Mouse (Mus musculus): ENCODE results near the gene Edem3.

Edem3 gene

DNA sequence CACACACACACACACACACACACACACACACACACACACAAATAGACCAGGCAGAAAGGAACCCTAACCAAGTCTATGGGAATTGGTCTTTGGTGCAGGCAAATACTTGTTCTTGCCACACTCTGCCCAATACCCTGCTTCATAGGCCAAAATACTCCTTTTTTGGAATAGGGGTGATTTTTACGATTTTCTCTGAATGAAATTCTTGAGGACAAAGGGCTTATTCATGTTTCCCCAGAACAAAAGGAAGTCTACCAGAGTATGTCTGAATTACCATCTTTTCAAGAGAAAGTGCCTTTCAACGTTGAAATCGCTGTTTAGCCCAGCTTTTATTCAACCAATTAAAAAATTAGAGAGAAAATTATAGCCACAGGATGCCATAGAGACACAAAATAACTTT, 96.8 kb downstream of the Edem3 start:
- Histone ChIP-seq H3K27me3 (ENCODE audit: insufficient read depth, low read length) (no peaks in the 10 kb centered on the region; the same call in 1 of the 2 replicates), H3K4me1 (replicated peaks; ENCODE audit: low read depth, low read length) (peaks cover 10% of the 10 kb centered on the region), H3K4me3 (replicated peaks; ENCODE audit: low read length) (no peak overlapping the region), H3K36me3 (ENCODE audit: insufficient read depth, low read length) (no peaks in the 10 kb centered on the region), H3K9me3 (ENCODE audit: low read length) (no peaks in the 10 kb centered on the region)
- TF ChIP-seq POU5F1 (IDR thresholded peaks at IDR 0.05; ENCODE audit: borderline replicate concordance, low read length) (no peak), CTCF (conservative IDR thresholded peaks at IDR 0.05; ENCODE audit: low read length) (no peak), NANOG (IDR thresholded peaks at IDR 0.05; ENCODE audit: borderline replicate concordance, low read length) (no peak)

DNA sequence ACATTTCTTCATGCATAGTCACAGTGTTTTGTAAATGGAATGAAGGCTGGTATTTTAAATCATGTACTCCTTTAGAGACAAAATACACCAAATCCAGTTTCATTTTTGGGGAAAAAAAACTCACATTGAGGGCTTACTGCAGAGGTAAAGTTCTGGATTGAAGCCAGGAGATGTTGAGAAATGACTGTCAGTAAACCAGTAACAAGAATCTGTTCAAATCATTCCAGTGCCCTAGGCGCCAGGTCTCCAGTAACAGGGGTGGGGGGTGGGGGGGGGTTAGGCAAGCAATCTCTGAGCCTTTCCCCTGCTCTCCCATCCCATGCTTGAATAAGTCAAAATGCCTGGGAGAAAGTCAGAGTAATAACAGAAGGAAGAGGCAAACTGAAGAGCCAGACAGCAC, 100.4 kb downstream of the Edem3 start:
- H3K27me3 ChIP-seq (ENCODE audit: insufficient read depth, low read length): no peaks in the 10 kb centered on the region
- no peak for TF ChIP-seq CTCF (conservative IDR thresholded peaks at IDR 0.05; ENCODE audit: low read length)
- TF ChIP-seq NANOG (IDR thresholded peaks at IDR 0.05; ENCODE audit: borderline replicate concordance, low read length): no peak
- no peak for TF ChIP-seq POU5F1 (IDR thresholded peaks at IDR 0.05; ENCODE audit: borderline replicate concordance, low read length)
- H3K4me3 ChIP-seq (replicated peaks; ENCODE audit: low read length): no peak overlapping the region
- no peaks in the 10 kb centered on the region for H3K9me3 ChIP-seq (ENCODE audit: low read length)
- no peaks in the 10 kb centered on the region for H3K4me1 ChIP-seq (replicated peaks; ENCODE audit: low read depth, low read length)
- H3K36me3 ChIP-seq (ENCODE audit: insufficient read depth, low read length): no peaks in the 10 kb centered on the region

DNA sequence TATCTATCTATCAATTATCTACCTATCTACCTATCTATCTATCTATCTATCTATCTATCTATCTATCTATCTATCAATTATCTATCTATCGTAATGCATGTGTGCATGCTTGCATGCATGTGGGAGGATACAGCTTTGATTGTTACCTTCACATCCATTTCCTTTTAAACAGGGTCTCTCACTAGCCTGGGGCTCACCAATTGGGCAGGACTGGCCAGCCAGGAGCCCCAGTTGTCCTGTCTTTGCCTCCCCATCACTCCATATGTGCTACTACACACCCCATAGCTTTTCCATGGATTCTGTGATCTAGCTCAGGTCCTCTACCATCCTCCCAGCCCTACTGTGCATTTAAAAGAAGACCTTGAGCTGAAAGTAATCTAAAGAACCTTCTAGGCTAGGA, 103.3 kb downstream of the Edem3 start:
- Histone ChIP-seq H3K27me3 (ENCODE audit: insufficient read depth, low read length) (0 out of 2 replicates have a peak, but pooled peaks cover 7% of the 10 kb centered on the region), H3K4me3 (replicated peaks; ENCODE audit: low read length) (no peak overlapping the region), H3K9me3 (ENCODE audit: low read length) (no peaks in the 10 kb centered on the region), H3K4me1 (replicated peaks; ENCODE audit: low read depth, low read length) (peaks cover 15% of the 10 kb centered on the region), H3K36me3 (ENCODE audit: insufficient read depth, low read length) (no peaks in the 10 kb centered on the region)
- TF ChIP-seq NANOG (IDR thresholded peaks at IDR 0.05; ENCODE audit: borderline replicate concordance, low read length): no peak

DNA sequence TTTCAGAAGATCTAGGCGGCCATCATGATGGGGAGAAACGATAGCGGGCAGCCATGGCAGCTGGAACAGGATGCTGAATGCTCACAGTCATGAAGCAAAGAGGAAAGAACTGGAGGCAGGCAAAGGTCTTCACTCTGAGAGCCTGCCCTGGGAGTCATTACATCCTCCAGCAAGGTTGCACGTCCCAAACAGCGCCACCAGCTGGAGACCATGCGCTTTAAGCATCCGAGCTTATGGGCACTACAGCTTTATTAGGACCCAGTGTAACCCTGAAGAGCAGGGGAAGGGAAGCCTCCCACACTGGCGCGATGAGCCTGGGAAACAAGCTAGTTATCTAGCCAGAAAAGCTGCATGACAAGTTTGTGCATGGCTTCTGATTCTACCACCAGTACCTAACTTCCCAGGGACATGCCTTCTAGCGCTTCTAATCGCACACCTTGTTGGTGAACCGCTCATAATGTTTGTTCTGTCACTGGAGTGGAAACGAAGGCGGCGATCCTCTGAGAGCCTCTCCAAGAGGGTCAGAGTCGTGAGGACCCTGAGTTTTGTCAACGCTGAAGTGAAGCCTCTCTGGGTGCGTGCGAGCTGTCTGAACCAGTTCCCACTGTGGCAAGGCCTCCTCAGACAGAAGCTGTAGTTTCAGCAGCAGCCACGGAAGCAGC, 106.3 kb downstream of the Edem3 start:
- TF ChIP-seq CTCF (conservative IDR thresholded peaks at IDR 0.05; ENCODE audit: low read length) (peak; percentile 82), POU5F1 (IDR thresholded peaks at IDR 0.05; ENCODE audit: borderline replicate concordance, low read length) (no peak)
- 0 out of 2 replicates have a peak, but pooled peaks cover 11% of the 10 kb centered on the region for H3K27me3 ChIP-seq (ENCODE audit: insufficient read depth, low read length)
- H3K4me3 ChIP-seq (replicated peaks; ENCODE audit: low read length): no peak overlapping the region
- peaks cover 31% of the 10 kb centered on the region for H3K4me1 ChIP-seq (replicated peaks; ENCODE audit: low read depth, low read length)
- H3K36me3 ChIP-seq (ENCODE audit: insufficient read depth, low read length): no peaks in the 10 kb centered on the region
- no peaks in the 10 kb centered on the region for H3K9me3 ChIP-seq (ENCODE audit: low read length)

DNA sequence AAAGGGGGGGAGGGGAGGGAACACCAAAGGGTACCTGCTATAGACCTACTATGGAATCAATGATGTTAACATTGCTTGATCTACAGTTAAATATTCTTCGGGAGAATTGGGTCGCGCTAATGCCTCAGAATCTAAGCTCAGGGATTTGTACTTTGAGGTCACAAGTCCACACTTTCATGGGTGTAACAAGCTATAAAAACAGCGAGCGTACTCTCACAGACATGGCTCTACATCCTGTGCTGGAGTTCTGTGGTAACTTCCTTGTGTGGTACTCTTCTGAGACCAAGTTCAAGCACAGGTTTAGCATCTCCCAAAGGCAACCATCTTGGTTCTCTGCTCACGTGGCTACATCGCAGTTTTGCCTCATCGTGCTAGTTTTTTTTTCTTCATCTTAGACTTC, 106.9 kb downstream of the Edem3 start:
- TF ChIP-seq POU5F1 (IDR thresholded peaks at IDR 0.05; ENCODE audit: borderline replicate concordance, low read length) (no peak), CTCF (conservative IDR thresholded peaks at IDR 0.05; ENCODE audit: low read length) (no peak), NANOG (IDR thresholded peaks at IDR 0.05; ENCODE audit: borderline replicate concordance, low read length) (no peak)
- no peaks in the 10 kb centered on the region for H3K36me3 ChIP-seq (ENCODE audit: insufficient read depth, low read length)
- 0 out of 2 replicates have a peak, but pooled peaks cover 11% of the 10 kb centered on the region for H3K27me3 ChIP-seq (ENCODE audit: insufficient read depth, low read length)
- no peaks in the 10 kb centered on the region for H3K9me3 ChIP-seq (ENCODE audit: low read length)
- H3K4me1 ChIP-seq (replicated peaks; ENCODE audit: low read depth, low read length): peaks cover 31% of the 10 kb centered on the region
- H3K4me3 ChIP-seq (replicated peaks; ENCODE audit: low read length): no peak overlapping the region

DNA sequence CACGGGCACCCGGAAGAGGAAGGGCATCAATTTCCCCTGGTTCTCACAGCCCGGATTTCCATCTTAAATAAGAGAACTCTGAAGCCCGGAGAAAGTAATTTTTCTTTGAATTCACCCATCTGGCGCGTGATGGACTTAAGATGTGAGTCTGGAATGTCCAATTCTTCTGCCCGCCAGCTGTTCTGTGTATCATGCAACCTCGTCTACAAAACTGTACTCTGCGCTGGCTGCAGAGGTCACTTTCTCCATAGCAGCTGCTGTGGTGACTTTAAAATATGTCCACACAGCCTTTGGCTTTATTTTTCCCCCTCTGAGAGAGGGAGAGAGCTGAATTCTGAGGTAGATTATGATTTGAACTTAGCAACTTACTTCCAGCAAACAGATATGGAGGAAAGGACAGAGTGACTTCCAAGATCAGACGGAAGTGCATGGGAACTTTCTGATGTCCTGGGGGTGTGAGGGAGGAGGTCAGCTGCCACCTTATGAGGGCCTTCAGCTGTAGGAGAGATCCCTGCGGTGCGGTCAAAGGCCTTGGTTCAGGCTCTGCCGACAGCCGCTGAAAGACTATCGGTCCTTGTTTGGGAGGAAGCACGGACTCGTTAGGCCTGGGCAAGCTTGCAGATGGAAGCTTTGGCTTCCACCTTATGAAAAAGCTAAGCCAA, 108.1 kb downstream of the Edem3 start:
- H3K4me1 ChIP-seq (replicated peaks; ENCODE audit: low read depth, low read length): peaks cover 31% of the 10 kb centered on the region
- H3K9me3 ChIP-seq (ENCODE audit: low read length): no peaks in the 10 kb centered on the region
- 0 out of 2 replicates have a peak, but pooled peaks cover 11% of the 10 kb centered on the region for H3K27me3 ChIP-seq (ENCODE audit: insufficient read depth, low read length)
- no peaks in the 10 kb centered on the region for H3K36me3 ChIP-seq (ENCODE audit: insufficient read depth, low read length)
- TF ChIP-seq NANOG (IDR thresholded peaks at IDR 0.05; ENCODE audit: borderline replicate concordance, low read length) (no peak), POU5F1 (IDR thresholded peaks at IDR 0.05; ENCODE audit: borderline replicate concordance, low read length) (no peak), CTCF (conservative IDR thresholded peaks at IDR 0.05; ENCODE audit: low read length) (no peak)
- peak overlapping the region; percentile 23; the same call in 1 of the 2 replicates for H3K4me3 ChIP-seq (replicated peaks; ENCODE audit: low read length)

DNA sequence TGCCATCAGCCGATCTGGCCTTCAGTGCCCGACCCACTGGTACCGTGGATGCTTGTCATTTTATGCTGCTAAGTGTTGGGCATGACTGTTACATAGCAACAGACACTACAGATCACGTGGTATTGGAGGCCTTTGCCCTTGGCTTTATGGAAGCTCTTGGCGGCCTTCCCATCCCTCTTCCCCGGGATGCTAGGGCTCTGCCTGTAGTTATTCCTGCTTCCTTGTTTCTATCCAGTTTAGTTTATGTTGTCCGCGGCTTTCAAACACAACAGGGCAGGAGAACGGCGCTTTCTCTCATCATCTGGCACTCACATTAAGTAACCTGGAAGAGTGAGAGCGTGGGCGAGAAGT, 108.6 kb downstream of the Edem3 start:
- no peak for TF ChIP-seq CTCF (conservative IDR thresholded peaks at IDR 0.05; ENCODE audit: low read length)
- no peak for TF ChIP-seq POU5F1 (IDR thresholded peaks at IDR 0.05; ENCODE audit: borderline replicate concordance, low read length)
- no peak for TF ChIP-seq NANOG (IDR thresholded peaks at IDR 0.05; ENCODE audit: borderline replicate concordance, low read length)
- Histone ChIP-seq H3K4me3 (replicated peaks; ENCODE audit: low read length) (peak overlapping the region; percentile 23; the same call in 1 of the 2 replicates), H3K27me3 (ENCODE audit: insufficient read depth, low read length) (0 out of 2 replicates have a peak, but pooled peaks cover 11% of the 10 kb centered on the region), H3K9me3 (ENCODE audit: low read length) (no peaks in the 10 kb centered on the region), H3K4me1 (replicated peaks; ENCODE audit: low read depth, low read length) (peaks cover 31% of the 10 kb centered on the region), H3K36me3 (ENCODE audit: insufficient read depth, low read length) (no peaks in the 10 kb centered on the region)

DNA sequence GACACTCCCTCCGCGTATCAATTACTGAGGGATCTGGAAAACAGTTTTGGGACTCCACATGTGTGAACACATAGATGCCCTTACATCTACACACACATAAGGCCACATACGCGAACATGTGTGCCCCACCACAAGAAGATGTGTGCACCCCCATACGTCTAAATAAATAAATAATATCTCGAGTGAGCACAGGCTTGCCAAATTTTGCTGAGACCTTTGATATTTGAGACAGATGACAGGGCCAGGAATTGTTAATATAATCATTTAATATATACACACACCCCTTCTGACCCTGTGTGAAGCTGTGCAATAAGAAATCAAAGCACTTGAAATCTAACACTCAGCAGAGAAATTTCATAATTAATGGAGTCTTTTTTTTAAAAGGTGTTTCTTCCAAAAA, 109.2 kb downstream of the Edem3 start:
- 0 out of 2 replicates have a peak, but pooled peaks cover 11% of the 10 kb centered on the region for H3K27me3 ChIP-seq (ENCODE audit: insufficient read depth, low read length)
- no peak overlapping the region for H3K4me3 ChIP-seq (replicated peaks; ENCODE audit: low read length)
- H3K9me3 ChIP-seq (ENCODE audit: low read length): no peaks in the 10 kb centered on the region
- H3K36me3 ChIP-seq (ENCODE audit: insufficient read depth, low read length): no peaks in the 10 kb centered on the region
- peaks cover 31% of the 10 kb centered on the region for H3K4me1 ChIP-seq (replicated peaks; ENCODE audit: low read depth, low read length)
- TF ChIP-seq CTCF (conservative IDR thresholded peaks at IDR 0.05; ENCODE audit: low read length) (no peak), POU5F1 (IDR thresholded peaks at IDR 0.05; ENCODE audit: borderline replicate concordance, low read length) (no peak)

Measured in E14TG2a.4 (cell line).